Mouse (Mus musculus): ENCODE measurements around the gene Gatad1.

The Gatad1 gene

DNA sequence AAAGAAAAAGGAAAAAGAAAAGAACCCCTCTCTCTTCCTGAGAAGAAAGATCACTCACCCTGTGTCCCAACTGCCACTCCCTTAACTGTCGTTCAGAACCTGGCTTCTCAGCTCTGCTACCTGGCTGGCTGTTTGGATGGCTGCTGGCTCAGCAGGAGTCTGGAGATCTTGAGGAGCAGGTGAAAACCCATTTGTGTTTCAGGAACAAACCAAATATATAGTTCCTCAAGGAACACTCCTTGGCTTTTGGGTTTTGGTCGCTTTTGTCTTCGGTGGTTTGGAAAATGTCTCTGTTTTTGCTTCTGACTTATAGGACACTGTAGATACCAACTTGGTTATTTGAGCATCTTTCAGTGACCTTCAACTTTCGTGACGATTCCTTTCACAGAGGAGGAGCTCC is at the start of gene Gatad1:
Gene Gatad1, minus strand, starts transcription at position 101 of the 400 bp plus-strand sequence.
- no peak within 1 kb of the TSS for H3K4me3 ChIP-seq (replicated peaks; ENCODE audit: low read length)
- no peaks in the 10 kb centered on the region for H3K36me3 ChIP-seq (ENCODE audit: insufficient read depth, low read length)
- peaks cover 22% of the 10 kb centered on the region for H3K9me3 ChIP-seq (ENCODE audit: low read length)
- no peak for TF ChIP-seq POU5F1 (IDR thresholded peaks at IDR 0.05; ENCODE audit: borderline replicate concordance, low read length)
- no peak for TF ChIP-seq CTCF (conservative IDR thresholded peaks at IDR 0.05; ENCODE audit: low read length)
- TF ChIP-seq NANOG (IDR thresholded peaks at IDR 0.05; ENCODE audit: borderline replicate concordance, low read length): no peak
- H3K27me3 ChIP-seq (ENCODE audit: insufficient read depth, low read length): no peaks in the 10 kb centered on the region
- no peaks in the 10 kb centered on the region for H3K4me1 ChIP-seq (replicated peaks; ENCODE audit: low read depth, low read length)

DNA sequence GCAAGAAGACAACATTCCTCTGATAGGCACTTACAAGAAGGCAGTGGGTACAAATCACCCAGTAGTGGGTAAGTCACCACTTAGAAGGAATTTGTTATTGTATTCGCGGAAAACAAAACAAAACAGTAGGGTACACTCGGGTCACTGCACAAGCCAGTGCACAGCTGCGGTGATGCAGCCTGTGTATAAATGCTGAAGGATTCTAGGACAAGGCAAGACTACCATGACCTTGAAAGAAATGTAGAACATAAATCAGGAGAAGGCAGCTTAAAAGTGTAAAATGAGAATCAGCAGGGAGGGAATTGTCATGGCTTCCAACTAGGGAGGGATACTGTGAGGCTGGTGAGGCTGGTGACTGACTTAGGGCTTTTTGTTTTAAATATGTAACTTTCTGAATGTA is 45.2 kb upstream of the Gatad1 start:
- Histone ChIP-seq H3K4me1 (replicated peaks; ENCODE audit: low read depth, low read length) (no peaks in the 10 kb centered on the region), H3K9me3 (ENCODE audit: low read length) (no peaks in the 10 kb centered on the region), H3K27me3 (ENCODE audit: insufficient read depth, low read length) (no peaks in the 10 kb centered on the region), H3K4me3 (replicated peaks; ENCODE audit: low read length) (no peak overlapping the region), H3K36me3 (ENCODE audit: insufficient read depth, low read length) (peaks cover 14% of the 10 kb centered on the region)
- TF ChIP-seq NANOG (IDR thresholded peaks at IDR 0.05; ENCODE audit: borderline replicate concordance, low read length) (no peak), CTCF (conservative IDR thresholded peaks at IDR 0.05; ENCODE audit: low read length) (no peak), POU5F1 (IDR thresholded peaks at IDR 0.05; ENCODE audit: borderline replicate concordance, low read length) (no peak)

DNA sequence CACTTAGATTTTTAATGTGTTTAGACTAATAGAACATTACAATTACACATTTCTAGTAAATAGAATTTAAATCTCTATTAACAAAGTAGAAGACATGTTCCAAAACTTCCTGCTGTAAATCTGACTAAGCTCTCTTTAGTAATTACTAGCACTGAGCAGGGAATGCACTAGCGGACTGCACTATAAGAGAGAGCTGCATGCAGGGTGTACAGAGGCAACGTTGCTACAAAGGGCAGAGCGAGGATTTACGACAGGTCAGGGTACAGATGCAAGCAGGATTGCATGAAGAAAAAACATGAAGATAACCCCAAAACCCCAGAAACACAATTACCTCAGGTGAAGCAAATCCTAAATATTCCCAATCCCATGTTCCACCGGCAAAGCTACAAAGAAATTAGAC is 43.0 kb upstream of the Gatad1 start:
- TF ChIP-seq NANOG (IDR thresholded peaks at IDR 0.05; ENCODE audit: borderline replicate concordance, low read length) (no peak), CTCF (conservative IDR thresholded peaks at IDR 0.05; ENCODE audit: low read length) (no peak), POU5F1 (IDR thresholded peaks at IDR 0.05; ENCODE audit: borderline replicate concordance, low read length) (no peak)
- Histone ChIP-seq H3K36me3 (ENCODE audit: insufficient read depth, low read length) (peaks cover 14% of the 10 kb centered on the region), H3K27me3 (ENCODE audit: insufficient read depth, low read length) (no peaks in the 10 kb centered on the region), H3K4me3 (replicated peaks; ENCODE audit: low read length) (no peak overlapping the region), H3K4me1 (replicated peaks; ENCODE audit: low read depth, low read length) (no peaks in the 10 kb centered on the region), H3K9me3 (ENCODE audit: low read length) (no peaks in the 10 kb centered on the region)

- Histone ChIP-seq H3K9me3 (ENCODE audit: low read length) (no peaks in the 10 kb centered on the region), H3K4me1 (replicated peaks; ENCODE audit: low read depth, low read length) (no peaks in the 10 kb centered on the region), H3K36me3 (ENCODE audit: insufficient read depth, low read length) (peaks cover 39% of the 10 kb centered on the region), H3K27me3 (ENCODE audit: insufficient read depth, low read length) (no peaks in the 10 kb centered on the region), H3K4me3 (replicated peaks; ENCODE audit: low read length) (no peak overlapping the region)
- no peak for TF ChIP-seq NANOG (IDR thresholded peaks at IDR 0.05; ENCODE audit: borderline replicate concordance, low read length)
- TF ChIP-seq POU5F1 (IDR thresholded peaks at IDR 0.05; ENCODE audit: borderline replicate concordance, low read length): no peak
- no peak for TF ChIP-seq CTCF (conservative IDR thresholded peaks at IDR 0.05; ENCODE audit: low read length)
Measured at GRCm38 (mm10) chr5:3696031-3696430, 39.0 kb upstream of the Gatad1 start.

- TF ChIP-seq POU5F1 (IDR thresholded peaks at IDR 0.05; ENCODE audit: borderline replicate concordance, low read length) (no peak), CTCF (conservative IDR thresholded peaks at IDR 0.05; ENCODE audit: low read length) (no peak), NANOG (IDR thresholded peaks at IDR 0.05; ENCODE audit: borderline replicate concordance, low read length) (no peak)
- Histone ChIP-seq H3K4me1 (replicated peaks; ENCODE audit: low read depth, low read length) (no peaks in the 10 kb centered on the region), H3K27me3 (ENCODE audit: insufficient read depth, low read length) (no peaks in the 10 kb centered on the region), H3K36me3 (ENCODE audit: insufficient read depth, low read length) (peaks cover 37% of the 10 kb centered on the region), H3K4me3 (replicated peaks; ENCODE audit: low read length) (no peak overlapping the region), H3K9me3 (ENCODE audit: low read length) (no peaks in the 10 kb centered on the region)
Measured at GRCm38 (mm10) chr5:3695191-3695590, 38.2 kb upstream of the Gatad1 start.

- no peak overlapping the region for H3K4me3 ChIP-seq (replicated peaks; ENCODE audit: low read length)
- no peaks in the 10 kb centered on the region for H3K4me1 ChIP-seq (replicated peaks; ENCODE audit: low read depth, low read length)
- H3K27me3 ChIP-seq (ENCODE audit: insufficient read depth, low read length): no peaks in the 10 kb centered on the region
- peaks cover 47% of the 10 kb centered on the region for H3K36me3 ChIP-seq (ENCODE audit: insufficient read depth, low read length)
- H3K9me3 ChIP-seq (ENCODE audit: low read length): no peaks in the 10 kb centered on the region
- TF ChIP-seq NANOG (IDR thresholded peaks at IDR 0.05; ENCODE audit: borderline replicate concordance, low read length) (no peak), CTCF (conservative IDR thresholded peaks at IDR 0.05; ENCODE audit: low read length) (no peak), POU5F1 (IDR thresholded peaks at IDR 0.05; ENCODE audit: borderline replicate concordance, low read length) (no peak)
Measured at GRCm38 (mm10) chr5:3692956-3693355, 36.0 kb upstream of the Gatad1 start.

DNA sequence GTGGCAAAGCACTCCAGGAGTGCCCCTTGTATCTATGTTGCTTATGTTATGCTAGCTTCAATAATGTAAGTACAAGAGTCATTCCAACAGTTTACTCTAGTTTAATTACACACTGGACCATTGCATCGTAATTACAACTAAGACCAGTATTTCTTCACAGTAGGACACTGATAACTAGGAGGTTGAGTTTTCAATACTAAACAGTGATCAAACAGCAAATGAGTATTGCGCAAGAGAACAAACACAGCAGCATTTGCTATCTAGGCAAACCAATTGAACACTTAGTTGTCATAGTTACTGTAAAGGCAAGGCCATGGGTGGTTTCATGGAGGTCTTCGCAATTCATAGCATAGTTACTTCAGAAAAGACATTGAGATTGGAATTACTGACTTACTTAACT is 34.3 kb upstream of the Gatad1 start:
- Histone ChIP-seq H3K4me3 (replicated peaks; ENCODE audit: low read length) (no peak overlapping the region), H3K4me1 (replicated peaks; ENCODE audit: low read depth, low read length) (no peaks in the 10 kb centered on the region), H3K9me3 (ENCODE audit: low read length) (no peaks in the 10 kb centered on the region), H3K27me3 (ENCODE audit: insufficient read depth, low read length) (no peaks in the 10 kb centered on the region), H3K36me3 (ENCODE audit: insufficient read depth, low read length) (peaks cover 47% of the 10 kb centered on the region)
- TF ChIP-seq NANOG (IDR thresholded peaks at IDR 0.05; ENCODE audit: borderline replicate concordance, low read length) (no peak), POU5F1 (IDR thresholded peaks at IDR 0.05; ENCODE audit: borderline replicate concordance, low read length) (no peak), CTCF (conservative IDR thresholded peaks at IDR 0.05; ENCODE audit: low read length) (no peak)

GRCm38 (mm10) chr5:3688298-3688697 is 31.3 kb upstream of the Gatad1 start:
- Histone ChIP-seq H3K4me3 (replicated peaks; ENCODE audit: low read length) (no peak overlapping the region), H3K36me3 (ENCODE audit: insufficient read depth, low read length) (peaks cover 30% of the 10 kb centered on the region), H3K4me1 (replicated peaks; ENCODE audit: low read depth, low read length) (no peaks in the 10 kb centered on the region), H3K27me3 (ENCODE audit: insufficient read depth, low read length) (no peaks in the 10 kb centered on the region), H3K9me3 (ENCODE audit: low read length) (no peaks in the 10 kb centered on the region)
- TF ChIP-seq NANOG (IDR thresholded peaks at IDR 0.05; ENCODE audit: borderline replicate concordance, low read length): no peak
- no peak for TF ChIP-seq CTCF (conservative IDR thresholded peaks at IDR 0.05; ENCODE audit: low read length)
- TF ChIP-seq POU5F1 (IDR thresholded peaks at IDR 0.05; ENCODE audit: borderline replicate concordance, low read length): no peak

GRCm38 (mm10) chr5:3669938-3670554 is 13.1 kb upstream of the Gatad1 start:
- TF ChIP-seq CTCF (conservative IDR thresholded peaks at IDR 0.05; ENCODE audit: low read length) (no peak), POU5F1 (IDR thresholded peaks at IDR 0.05; ENCODE audit: borderline replicate concordance, low read length) (no peak), NANOG (IDR thresholded peaks at IDR 0.05; ENCODE audit: borderline replicate concordance, low read length) (no peak)
- no peak overlapping the region for H3K4me3 ChIP-seq (replicated peaks; ENCODE audit: low read length)
- no peaks in the 10 kb centered on the region for H3K4me1 ChIP-seq (replicated peaks; ENCODE audit: low read depth, low read length)
- no peaks in the 10 kb centered on the region for H3K27me3 ChIP-seq (ENCODE audit: insufficient read depth, low read length)
- no peaks in the 10 kb centered on the region for H3K36me3 ChIP-seq (ENCODE audit: insufficient read depth, low read length)
- H3K9me3 ChIP-seq (ENCODE audit: low read length): peaks cover 9% of the 10 kb centered on the region

Data from E14TG2a.4 (cell line).